Mouse (Mus musculus) lung, embryonic 15.5 days (tissue): ENCODE measurements around the gene Psma4. TPM values are rescaled to one million over a fixed set of nuclear protein-coding genes. Genes with fewer than 3 reads are reported as not detected.

ENCODE experiments used
- ATAC-seq: fragments of 200-750 bp; cut with Nextera tagmentation; 2 replicates; pipeline ENCODE4 v1.8.0; 2017; ENCODE audit warnings: moderate number of reproducible peaks, borderline replicate concordance; ENCODE audit not compliant: low FRiP score, low TSS enrichment; ENCODE audit errors: extremely low read depth
- H3K27ac ChIP-seq: fragments of 300-500 bp; sonication (generic); 2 replicates; pipeline ENCODE4 v1.5.1; 2015; ENCODE audit warnings: moderate library complexity, mild to moderate bottlenecking, inconsistent platforms
- H3K27me3 ChIP-seq: fragments of 300-500 bp; sonication (generic); 2 replicates; pipeline ENCODE4 v1.6.1; 2015; ENCODE audit warnings: inconsistent platforms
- H3K36me3 ChIP-seq: fragments of 300-500 bp; sonication (generic); 2 replicates; pipeline ENCODE4 v1.6.1; 2015; ENCODE audit warnings: inconsistent platforms
- H3K4me1 ChIP-seq: fragments of 300-500 bp; sonication (generic); 2 replicates; pipeline ENCODE4 v1.6.1; 2015; ENCODE audit warnings: inconsistent platforms
- H3K4me2 ChIP-seq: fragments of 300-500 bp; sonication (generic); 2 replicates; pipeline ENCODE4 v1.6.1; 2015; ENCODE audit warnings: inconsistent platforms, mild to moderate bottlenecking, moderate library complexity
- H3K4me3 ChIP-seq: fragments of 300-500 bp; sonication (generic); 2 replicates; pipeline ENCODE4 v1.5.1; 2015; ENCODE audit warnings: mild to moderate bottlenecking, inconsistent platforms
- H3K9ac ChIP-seq: fragments of 300-500 bp; sonication (generic); 2 replicates; pipeline ENCODE4 v1.6.1; 2015; ENCODE audit warnings: inconsistent platforms
- H3K9me3 ChIP-seq: fragments of 300-500 bp; sonication (generic); 2 replicates; pipeline ENCODE4 v1.6.1; 2016; ENCODE audit warnings: inconsistent platforms
- WGBS: fragments of 180-500 bp; shearing (Covaris S2); methylation state at CpG from one replicate; pipeline ENCODE4 v1.1.7; 2015; 5-methylcytosine and 5-hydroxymethylcytosine counted together
- polyA plus RNA-seq: library from polyadenylated mRNA; unstranded; fragments of >200 nt; fragmentation: Nextera tagmentation; extraction: Ambion mirVana; gene quantifications from 2 replicates; pipeline ENCODE4 v1.2.1, GENCODE M21; 2015

Gene Psma4
- polyA plus RNA-seq, 1 experiment from 2014 or later: 284 TPM

GRCm38 (mm10) chr9:54995645-54996044 lies 45.1 kb downstream of the Psma4 start:
- Histone ChIP-seq H3K27ac (no peak overlapping the region), H3K27me3 (no peaks in the 10 kb centered on the region), H3K9me3 (no peaks in the 10 kb centered on the region), H3K9ac (no peak overlapping the region), H3K4me3 (no peak overlapping the region), H3K4me1 (no peaks in the 10 kb centered on the region), H3K4me2 (no peak overlapping the region), H3K36me3 (no peaks in the 10 kb centered on the region)
- 61% methylated on average over 3 of the region's 3 CpGs for WGBS
- ATAC-seq: no peak

GRCm38 (mm10) chr9:55003609-55004008 lies 53.0 kb downstream of the Psma4 start:
- no peaks in the 10 kb centered on the region for H3K9me3 ChIP-seq
- WGBS: 53% methylated on average over 4 of the region's 4 CpGs
- ATAC-seq: no peak

More at GRCm38 (mm10) chr9:55003609-55004008, 53.0 kb downstream of the Psma4 start:
- no peak overlapping the region for H3K27ac ChIP-seq
- H3K4me2 ChIP-seq: no peak overlapping the region
- H3K27me3 ChIP-seq: no peaks in the 10 kb centered on the region
- no peak overlapping the region for H3K4me3 ChIP-seq
- no peak overlapping the region for H3K9ac ChIP-seq
- H3K4me1 ChIP-seq: no peaks in the 10 kb centered on the region
- H3K36me3 ChIP-seq: no peaks in the 10 kb centered on the region

Other genes starting within 250 kb of the Psma4 start
- 148 and 149 TPM in 2 replicates for gene Wdr61, start 216.3 kb upstream of the Psma4 start, polyA plus RNA-seq
- gene Crabp1, start 186.0 kb upstream of the Psma4 start, polyA plus RNA-seq: 18.6 and 19.1 TPM in 2 replicates
- 29.1 and 29.7 TPM in 2 replicates for gene Ireb2, start 87.0 kb upstream of the Psma4 start, polyA plus RNA-seq
- 3.9 and 4.3 TPM in 2 replicates for gene Hykk, start 33.5 kb upstream of the Psma4 start, polyA plus RNA-seq
- gene AY074887, start 208 bp downstream of the Psma4 start, polyA plus RNA-seq: 0.65 and 1.3 TPM in 2 replicates
- 0.14 and 0.25 TPM in 2 replicates for gene Chrna5, start 30.1 kb downstream of the Psma4 start, polyA plus RNA-seq
- 0.40 and 0.72 TPM in 2 replicates for gene Chrna3, start 75.8 kb downstream of the Psma4 start, polyA plus RNA-seq
- gene Chrnb4, start 98.0 kb downstream of the Psma4 start, polyA plus RNA-seq: 0.14 and 0.31 TPM in 2 replicates
- gene Ube2q2, start 198.1 kb downstream of the Psma4 start, polyA plus RNA-seq: 35.1 and 37.4 TPM in 2 replicates